Mouse (Mus musculus) bone marrow macrophage, adult 2 months (primary cell): Measurements from ENCODE around the gene Ucn. TPM values are rescaled to one million over a fixed set of nuclear protein-coding genes. Genes with fewer than 3 reads are reported as not detected.

ENCODE experiments used
- H3K27ac ChIP-seq: 2 replicates; pipeline ENCODE4 v1.5.1; 2012; ENCODE audit warnings: low read depth, low read length; ENCODE audit not compliant: insufficient read depth
- H3K4me1 ChIP-seq: 2 replicates; pipeline ENCODE4 v1.6.1; 2012; ENCODE audit warnings: low read length; ENCODE audit not compliant: control insufficient read depth, insufficient read depth
- H3K4me3 ChIP-seq: 2 replicates; pipeline ENCODE4 v1.5.1; 2012; ENCODE audit warnings: mild to moderate bottlenecking, low read length, moderate library complexity; ENCODE audit not compliant: insufficient read depth
- CTCF ChIP-seq: IDR thresholded peaks from 2 replicates; pipeline ENCODE4 v1.5.1; 2012; ENCODE audit warnings: low read depth, mild to moderate bottlenecking, low read length, moderate library complexity
- POLR2A ChIP-seq: IDR thresholded peaks from 2 replicates; pipeline ENCODE4 v1.6.1; 2012; ENCODE audit warnings: mild to moderate bottlenecking, low read depth, low read length, borderline replicate concordance
- polyA plus RNA-seq: library from polyadenylated mRNA; stranded (reverse); fragments of >200 nt; gene quantifications from 2 replicates; pipeline ENCODE4 v1.2.4, GENCODE M21; 2012; ENCODE audit not compliant: missing spikeins, insufficient read depth, insufficient read length

Ucn gene
- polyA plus RNA-seq, 1 experiment: not detected

DNA sequence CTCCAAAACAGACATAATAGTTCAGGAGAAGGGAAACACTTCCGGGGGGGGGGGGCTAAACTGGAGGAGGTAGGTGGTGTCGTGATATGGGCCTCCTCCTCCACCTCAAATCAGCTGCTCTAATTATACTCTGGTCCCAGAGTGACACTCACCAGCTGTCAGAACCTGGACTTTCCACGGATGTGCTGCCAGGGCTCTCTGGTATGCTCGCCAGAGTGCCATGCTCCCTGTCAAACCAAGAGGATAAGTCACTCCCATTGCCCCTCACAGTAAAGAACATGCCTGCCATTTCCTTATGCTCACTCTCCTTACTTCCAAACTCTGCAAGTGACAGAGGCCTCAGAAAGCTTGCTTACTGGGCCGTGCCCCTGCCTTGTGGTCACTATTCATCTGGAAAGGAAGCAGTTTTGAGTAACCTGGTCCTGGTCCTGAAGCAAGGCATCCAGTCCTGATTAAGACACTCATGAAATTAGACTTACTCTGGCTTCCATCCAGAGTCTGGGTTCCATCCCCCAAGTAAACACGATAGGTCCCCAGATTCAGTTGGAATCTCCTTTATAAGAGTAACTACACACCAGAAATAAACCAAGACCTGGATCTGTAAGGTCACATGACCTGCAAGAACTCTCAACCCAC is 15.0 kb upstream of the Ucn start:
- no peak for TF ChIP-seq CTCF
- no peak for TF ChIP-seq POLR2A
- H3K4me3 ChIP-seq: peak overlapping the region; percentile 81
- peaks cover 5% of the 10 kb centered on the region for H3K4me1 ChIP-seq
- H3K27ac ChIP-seq: no peak overlapping the region

DNA sequence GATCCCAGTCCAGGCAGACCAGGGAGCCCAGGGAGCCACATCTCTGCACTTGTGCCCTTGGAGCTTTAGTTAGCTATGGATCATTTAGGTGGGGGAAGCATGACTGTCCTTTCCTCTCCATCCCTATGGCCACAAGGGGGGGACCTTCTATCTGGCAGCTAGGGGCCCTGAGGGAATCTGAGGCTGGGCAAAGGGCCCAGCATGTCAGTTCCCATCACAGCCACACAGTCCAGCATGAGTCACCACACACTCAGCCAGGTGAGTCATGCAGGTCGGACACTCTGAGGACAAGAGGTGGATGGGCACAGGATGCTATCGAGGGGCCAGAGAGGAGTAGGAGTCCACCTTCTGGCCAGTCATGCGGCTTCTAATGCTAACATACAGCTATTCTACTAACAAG is 13.1 kb upstream of the Ucn start:
- Histone ChIP-seq H3K27ac (no peak overlapping the region), H3K4me3 (no peak overlapping the region), H3K4me1 (peaks cover 5% of the 10 kb centered on the region)
- no peak for TF ChIP-seq POLR2A
- TF ChIP-seq CTCF: no peak

DNA sequence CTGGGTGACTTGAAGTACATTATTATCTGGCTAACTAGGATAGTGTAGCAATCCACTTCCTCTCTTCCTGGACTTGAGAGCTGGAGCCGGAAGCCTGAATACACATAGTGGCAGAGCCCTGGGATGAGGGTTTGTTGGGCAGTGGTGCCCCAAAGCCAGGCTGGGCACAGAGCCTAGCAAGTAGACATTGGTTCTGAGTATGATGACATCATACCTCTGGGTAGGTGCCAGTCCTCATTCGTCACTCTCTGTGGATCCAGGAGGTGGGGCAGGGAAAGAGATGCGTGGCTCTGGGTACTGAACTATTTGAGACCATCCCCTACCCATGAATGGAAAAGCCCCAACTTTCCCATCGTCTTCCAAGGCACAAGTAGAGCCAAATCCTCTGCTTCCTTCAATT is 11.2 kb upstream of the Ucn start:
- TF ChIP-seq POLR2A: no peak
- TF ChIP-seq CTCF: no peak
- peaks cover 5% of the 10 kb centered on the region for H3K4me1 ChIP-seq
- H3K4me3 ChIP-seq: no peak overlapping the region
- H3K27ac ChIP-seq: no peak overlapping the region

DNA sequence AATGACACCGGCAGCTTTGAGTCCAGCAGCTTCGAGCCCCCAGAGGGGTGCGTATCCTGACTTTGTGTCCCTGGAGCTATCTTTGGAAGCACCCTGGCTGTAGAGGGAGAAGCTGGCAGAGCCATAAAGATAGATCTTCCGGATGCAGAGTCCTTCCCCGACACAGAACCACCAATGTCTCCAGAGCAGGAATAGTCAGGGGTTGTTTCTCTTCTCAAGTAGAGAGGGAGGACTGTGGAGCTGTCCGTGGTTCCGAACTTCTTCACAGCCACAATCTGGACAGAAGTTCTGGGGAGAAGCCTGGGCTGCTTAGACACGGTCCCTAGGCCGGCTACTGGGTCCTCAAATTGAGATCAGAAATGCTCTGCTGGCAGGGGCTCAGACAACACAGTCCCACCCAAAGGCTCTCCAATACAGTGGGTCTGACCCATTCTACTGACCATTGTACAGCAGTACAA is 368 bp upstream of the Ucn start:
- TF ChIP-seq CTCF: no peak
- TF ChIP-seq POLR2A: no peak
- H3K27ac ChIP-seq: no peak overlapping the region
- no peak overlapping the region for H3K4me3 ChIP-seq
- H3K4me1 ChIP-seq: no peaks in the 10 kb centered on the region

DNA sequence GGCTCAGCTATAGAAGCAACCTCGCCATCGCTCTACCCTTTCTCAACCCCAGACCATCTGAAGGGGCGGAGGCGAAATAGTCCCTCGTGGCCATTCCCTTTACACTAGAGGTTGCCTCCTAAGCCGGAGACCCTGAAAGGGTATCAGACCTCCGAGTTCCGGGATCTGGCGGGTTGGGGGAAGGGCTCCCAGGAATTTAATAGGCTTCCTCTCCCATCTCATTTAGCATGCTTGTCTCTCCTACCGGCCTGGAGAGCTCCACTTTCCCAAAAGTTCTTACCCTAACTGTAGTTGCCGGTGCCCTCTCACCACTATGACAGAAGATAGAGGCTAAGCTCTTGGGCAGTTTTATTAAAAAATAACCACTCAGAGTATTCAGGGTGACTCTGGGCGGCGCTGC is 971 bp downstream of the Ucn start:
- TF ChIP-seq POLR2A (no peak), CTCF (no peak)
- Histone ChIP-seq H3K4me3 (no peak overlapping the region), H3K4me1 (no peaks in the 10 kb centered on the region), H3K27ac (no peak overlapping the region)

DNA sequence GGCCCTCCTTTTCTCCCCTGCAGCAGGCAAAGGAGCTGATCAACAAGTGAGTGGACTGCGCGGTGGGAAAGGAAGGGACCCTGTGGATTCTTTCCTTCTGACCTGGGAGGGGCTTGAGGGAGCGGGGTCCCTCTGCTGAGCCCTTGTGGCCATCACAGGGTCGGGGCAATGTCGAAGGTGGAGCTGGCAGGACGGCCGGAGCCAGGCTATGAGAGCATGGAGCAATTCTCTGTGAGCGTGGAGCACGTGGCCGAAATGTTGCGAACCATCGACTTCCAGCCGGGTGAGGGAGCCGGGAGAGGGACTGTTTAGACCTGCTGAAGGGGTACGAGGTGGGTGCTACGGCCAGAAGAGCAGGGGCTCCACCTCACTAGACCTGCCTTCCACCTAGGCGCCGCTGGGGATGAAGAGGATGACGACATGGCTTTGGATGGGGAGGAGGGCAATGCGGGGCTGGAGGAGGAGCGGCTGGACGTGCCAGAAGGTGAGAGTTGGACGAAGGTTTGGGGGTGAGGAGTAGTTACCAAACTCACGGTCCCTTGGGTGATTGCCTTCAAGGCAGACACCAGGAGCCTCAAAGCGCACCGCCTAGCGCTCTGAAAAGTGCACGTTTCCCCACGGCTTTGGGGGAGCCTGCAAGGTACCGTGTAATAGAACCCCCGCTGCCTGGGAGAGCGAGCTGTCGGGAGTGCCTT is 1.8 kb downstream of the Ucn start:
- H3K4me3 ChIP-seq: no peak overlapping the region
- TF ChIP-seq CTCF (no peak), POLR2A (no peak)
- H3K4me1 ChIP-seq: no peaks in the 10 kb centered on the region
- no peak overlapping the region for H3K27ac ChIP-seq

DNA sequence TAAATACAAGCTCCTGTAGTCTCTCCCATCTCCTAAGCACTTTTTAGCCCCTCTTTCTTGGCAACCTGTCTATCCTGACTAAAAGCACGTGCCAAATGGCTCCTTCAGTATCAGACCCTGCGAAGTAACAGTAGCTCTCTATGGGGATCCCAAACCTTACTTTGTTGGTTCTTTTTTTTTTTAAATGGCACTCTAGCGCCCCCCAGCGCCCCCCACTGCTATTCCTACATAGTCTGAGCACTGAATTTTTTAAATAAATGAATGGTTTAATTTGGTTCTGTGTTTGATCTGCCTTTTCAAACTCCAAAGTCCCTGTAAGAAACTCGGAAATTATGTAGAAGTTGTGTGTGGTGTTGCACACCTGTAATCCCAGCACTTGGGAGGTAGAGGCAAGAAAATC is 12.6 kb downstream of the Ucn start:
- peaks cover 4% of the 10 kb centered on the region for H3K4me1 ChIP-seq
- H3K4me3 ChIP-seq: no peak overlapping the region
- no peak for TF ChIP-seq POLR2A
- no peak for TF ChIP-seq CTCF
- H3K27ac ChIP-seq: no peak overlapping the region

DNA sequence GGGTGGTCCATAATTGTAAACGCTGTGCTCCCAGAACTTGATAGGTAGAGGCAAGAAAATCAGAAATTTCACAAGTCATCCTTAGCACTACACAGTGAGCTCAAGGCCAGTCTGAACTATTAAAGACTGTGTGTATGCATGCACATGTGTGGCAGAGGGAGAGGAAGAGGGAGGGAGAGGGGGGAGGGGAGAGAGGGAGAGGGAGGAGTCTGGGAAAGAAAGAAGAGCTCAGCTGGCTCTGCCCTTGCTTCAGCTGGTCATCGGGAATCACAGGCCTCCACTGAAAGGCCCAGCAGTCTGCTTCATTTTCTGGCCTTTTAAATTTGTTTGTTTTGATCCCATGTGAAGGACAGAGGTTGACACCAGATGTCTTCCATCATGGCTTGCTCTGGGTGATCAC is 15.1 kb downstream of the Ucn start:
- no peak overlapping the region for H3K4me3 ChIP-seq
- TF ChIP-seq POLR2A: no peak
- TF ChIP-seq CTCF: no peak

DNA sequence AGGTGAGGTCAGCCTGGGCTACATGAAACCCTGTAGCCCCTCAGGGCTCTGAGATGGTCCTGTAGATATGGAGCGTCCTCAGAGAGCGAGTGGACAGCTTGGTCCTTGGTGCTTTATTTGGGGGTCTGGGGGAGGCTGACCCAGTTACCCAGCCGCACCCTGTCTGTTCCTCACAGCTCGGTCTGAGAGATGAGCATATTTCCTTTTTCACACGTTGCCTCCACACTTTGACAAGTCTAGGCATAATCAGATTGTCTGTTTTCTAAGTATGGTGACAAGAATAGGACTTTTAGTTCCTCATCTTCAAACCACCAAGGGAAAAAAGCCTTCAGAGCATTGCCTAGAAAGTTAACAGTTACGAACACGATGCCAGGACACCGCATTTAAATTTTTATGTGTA is 17.5 kb downstream of the Ucn start:
- TF ChIP-seq POLR2A (no peak), CTCF (no peak)
- Histone ChIP-seq H3K27ac (no peak overlapping the region), H3K4me3 (no peak overlapping the region), H3K4me1 (peaks cover 7% of the 10 kb centered on the region)

More for the DNA sequence above, 15.1 kb downstream of the Ucn start:
- Histone ChIP-seq H3K27ac (no peak overlapping the region), H3K4me1 (peaks cover 7% of the 10 kb centered on the region)

DNA sequence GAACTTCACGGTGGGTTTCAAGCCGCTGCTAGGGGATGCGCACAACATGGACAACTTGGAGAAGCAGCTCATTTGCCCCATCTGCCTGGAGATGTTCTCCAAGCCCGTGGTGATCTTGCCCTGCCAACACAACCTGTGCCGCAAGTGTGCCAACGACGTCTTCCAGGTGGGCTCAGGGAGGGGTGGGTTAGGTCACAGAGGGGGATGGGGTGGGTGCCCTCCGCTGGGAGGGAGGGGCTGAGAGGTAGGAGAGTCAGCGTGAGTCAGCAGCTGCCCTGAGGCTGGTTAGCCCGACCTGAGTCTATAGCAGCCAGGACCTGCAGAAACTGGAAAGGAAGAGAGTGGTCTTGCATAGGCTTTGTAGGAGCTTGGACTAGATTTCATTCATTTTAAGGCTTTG is 21.7 kb downstream of the Ucn start:
- peaks cover 7% of the 10 kb centered on the region for H3K4me1 ChIP-seq
- TF ChIP-seq CTCF: no peak
- H3K27ac ChIP-seq: no peak overlapping the region
- no peak overlapping the region for H3K4me3 ChIP-seq

DNA sequence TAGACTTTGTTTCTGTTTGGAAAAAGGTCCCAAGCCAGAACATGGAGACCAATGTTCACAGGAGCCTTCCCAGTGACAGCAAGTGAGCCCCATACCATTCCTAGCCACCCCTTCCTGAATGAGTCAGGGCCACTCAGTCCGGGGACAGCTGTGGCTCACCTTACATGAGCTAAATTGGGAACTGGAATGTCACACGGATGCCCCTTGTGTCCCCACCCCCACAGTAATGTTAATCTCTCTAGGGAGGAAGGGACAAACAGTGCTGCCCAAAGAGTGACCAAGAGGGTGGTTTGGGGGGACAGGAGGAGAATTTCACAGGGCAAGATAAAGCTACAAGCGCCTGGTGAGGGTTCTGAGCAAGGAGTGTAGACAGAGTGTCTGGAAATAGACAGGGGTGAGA is 22.3 kb downstream of the Ucn start, which contains the start of gene Trim54:
Gene Trim54, plus strand, starts transcription at position 359 of the 400 bp plus-strand sequence.
- TF ChIP-seq CTCF (no peak), POLR2A (no peak)

More for the DNA sequence above, 22.3 kb downstream of the Ucn start, which contains the start of gene Trim54:
- peaks cover 4% of the 10 kb centered on the region for H3K4me1 ChIP-seq
- no peak within 1 kb of the TSS for H3K4me3 ChIP-seq
- H3K27ac ChIP-seq: no peak within 1 kb of the TSS
